Mouse (Mus musculus) spleen, adult 2 months (tissue): ENCODE results near the gene Skap1. TPM values are rescaled to one million over a fixed set of nuclear protein-coding genes. Genes with fewer than 3 reads are reported as not detected.
A peak's percentile ranks its signal among the peaks of the same experiment; 100 is the strongest.

Experiments
- DNase-seq, 2 experiments: peaks; one replicate each; pipeline versions ENCODE4 v3.0.0 to v3.0.0-alpha.2; 2012 to 2021; ENCODE audit warnings: low spot score in 2 of 2, low read depth in 1 of 2
- H3K27ac ChIP-seq: fragments of 200-500 bp; 2 replicates; pipeline ENCODE4 v1.5.1; 2012; ENCODE audit warnings: low read length, inconsistent platforms; ENCODE audit not compliant: insufficient read depth
- H3K27me3 ChIP-seq: fragments of 200-500 bp; 2 replicates; pipeline ENCODE4 v1.6.1; 2012; ENCODE audit warnings: mild to moderate bottlenecking, moderate library complexity, low read length, inconsistent platforms; ENCODE audit not compliant: control insufficient read depth, insufficient read depth
- H3K36me3 ChIP-seq: fragments of 200-500 bp; 2 replicates; pipeline ENCODE4 v1.6.1; 2012; ENCODE audit warnings: mild to moderate bottlenecking, low read length, inconsistent platforms; ENCODE audit not compliant: control insufficient read depth, insufficient read depth
- H3K4me1 ChIP-seq: fragments of 200-500 bp; 2 replicates; pipeline ENCODE4 v1.6.1; 2011; ENCODE audit warnings: inconsistent platforms; ENCODE audit not compliant: control insufficient read depth, insufficient read depth, insufficient read length
- H3K4me3 ChIP-seq: fragments of 200-500 bp; 2 replicates; pipeline ENCODE4 v1.5.1; 2011; ENCODE audit warnings: mild to moderate bottlenecking, inconsistent platforms; ENCODE audit not compliant: insufficient read depth, insufficient read length; ENCODE audit errors: extremely low read depth
- CTCF ChIP-seq: fragments of 200-500 bp; IDR thresholded peaks from 2 replicates; pipeline ENCODE4 v1.5.1; 2011; ENCODE audit warnings: mild to moderate bottlenecking, inconsistent platforms; ENCODE audit not compliant: insufficient read depth, insufficient read length, insufficient replicate concordance; ENCODE audit errors: extremely low read depth
- POLR2A ChIP-seq: fragments of 200-500 bp; IDR thresholded peaks from 2 replicates; pipeline ENCODE4 v1.6.1; 2011; ENCODE audit warnings: low read depth, low read length, inconsistent platforms
- WGBS: fragments of 180-500 bp; shearing (Covaris S2); methylation state at CpG from one replicate; pipeline ENCODE4 v1.1.7; 2018; 5-methylcytosine and 5-hydroxymethylcytosine counted together
- polyA plus RNA-seq: library from polyadenylated mRNA; depleted of rRNA; stranded (reverse); fragments of >200 nt; gene quantifications from 2 replicates; pipeline ENCODE4 v1.2.3, GENCODE M21; 2012

Gene Skap1
- polyA plus RNA-seq, 1 experiment = 22.3 TPM

DNA sequence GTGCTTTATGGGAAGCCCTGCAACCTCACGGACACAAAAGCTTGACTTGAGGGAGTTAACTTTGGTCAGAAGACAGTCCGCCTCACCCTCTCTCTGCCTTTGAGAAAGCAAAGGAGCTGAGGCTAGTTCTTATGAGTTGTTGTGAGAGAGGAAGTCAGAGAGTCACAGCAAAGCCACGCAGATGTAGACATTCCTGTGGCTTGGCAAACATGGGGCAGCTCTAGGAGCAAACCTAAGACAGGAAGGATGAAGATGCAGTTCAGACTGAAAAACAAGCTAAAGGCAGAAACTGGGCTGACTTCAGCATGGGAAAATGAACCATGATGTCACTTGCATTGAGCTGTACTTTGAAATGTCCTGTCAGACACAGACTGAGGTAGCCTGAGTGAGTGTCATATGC is 283.2 kb downstream of the Skap1 start:
- no peak overlapping the region for H3K4me3 ChIP-seq
- H3K27ac ChIP-seq = no peak overlapping the region
- H3K4me1 ChIP-seq = no peaks in the 10 kb centered on the region
- no peaks in the 10 kb centered on the region; the same call in 1 of the 2 replicates for H3K27me3 ChIP-seq
- 56% methylated on average over 3 of the region's 3 CpGs for WGBS
- TF ChIP-seq CTCF = no peak
- TF ChIP-seq POLR2A = no peak
- no peak for DNase-seq
- no peaks in the 10 kb centered on the region for H3K36me3 ChIP-seq

DNA sequence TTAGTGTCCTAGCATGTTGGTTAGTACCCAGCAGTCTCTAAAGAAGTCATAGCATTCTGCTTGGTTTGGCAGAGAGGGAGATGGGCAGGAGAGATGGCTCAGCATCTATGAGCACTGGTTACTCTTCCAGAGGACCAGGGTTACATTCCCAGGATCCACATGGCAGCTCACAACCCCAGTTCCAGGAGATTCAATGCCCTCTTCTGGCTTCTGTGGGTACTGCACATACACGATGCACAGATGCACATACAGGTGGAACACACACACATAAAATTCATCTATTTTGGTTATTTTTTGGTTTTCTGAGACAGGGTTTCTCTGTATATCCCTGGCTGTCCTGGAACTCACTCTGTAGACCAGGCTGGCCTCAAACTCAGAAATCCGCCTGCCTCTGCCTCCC is 290.9 kb downstream of the Skap1 start:
- DNase-seq = no peak
- Histone ChIP-seq H3K4me1 (peaks cover 2% of the 10 kb centered on the region; the same call in 1 of the 2 replicates), H3K27me3 (no peaks in the 10 kb centered on the region), H3K4me3 (no peak overlapping the region), H3K36me3 (no peaks in the 10 kb centered on the region), H3K27ac (no peak overlapping the region)
- WGBS = 88% methylated on average over 2 of the region's 2 CpGs
- TF ChIP-seq POLR2A (no peak), CTCF (no peak)

DNA sequence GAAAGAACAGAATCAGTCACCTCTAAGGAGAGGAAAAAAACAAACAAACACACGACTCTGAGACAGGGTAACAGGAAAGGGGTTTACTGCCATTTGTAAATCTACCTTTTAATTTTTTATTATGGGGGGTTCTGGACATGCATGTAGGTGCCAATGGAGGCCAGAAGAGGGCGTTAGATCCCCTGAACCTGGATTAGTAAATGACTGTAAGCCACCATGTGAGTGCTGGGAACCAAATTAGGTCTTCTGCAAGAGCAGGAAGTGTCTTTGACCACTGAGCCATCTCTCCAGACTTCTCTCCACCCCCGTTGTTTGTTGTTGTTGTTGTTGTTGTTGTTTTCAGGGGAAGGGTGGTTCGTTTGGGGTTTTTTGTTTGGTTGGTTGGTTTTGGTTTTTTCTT is 293.0 kb downstream of the Skap1 start:
- Histone ChIP-seq H3K4me1 (peaks cover 2% of the 10 kb centered on the region; the same call in 1 of the 2 replicates), H3K27me3 (no peaks in the 10 kb centered on the region), H3K27ac (no peak overlapping the region), H3K4me3 (no peak overlapping the region), H3K36me3 (no peaks in the 10 kb centered on the region)
- TF ChIP-seq CTCF = no peak
- no peak for TF ChIP-seq POLR2A
- DNase-seq = no peak
- 62% methylated on average over 4 of the region's 4 CpGs for WGBS

DNA sequence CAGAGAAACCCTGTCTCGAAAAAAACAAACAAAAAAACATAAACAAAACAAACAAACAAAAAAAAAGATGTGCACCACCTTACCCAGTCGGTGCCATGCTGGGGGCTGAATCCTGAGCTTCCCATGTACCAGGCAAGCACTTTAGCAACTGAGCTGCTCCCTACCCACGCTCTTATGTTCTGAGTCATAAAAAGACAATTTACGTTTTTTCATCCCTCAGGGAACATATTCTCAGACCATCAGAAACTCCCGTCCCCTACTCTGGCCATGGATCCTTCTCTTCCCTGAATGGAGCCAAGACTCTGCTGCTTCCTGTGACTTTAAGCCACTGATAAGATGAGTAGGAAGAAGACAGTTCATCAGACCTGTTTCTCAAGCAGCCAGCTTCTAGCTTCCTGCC is 294.0 kb downstream of the Skap1 start:
- no peak for DNase-seq
- Histone ChIP-seq H3K4me3 (no peak overlapping the region), H3K4me1 (peaks cover 2% of the 10 kb centered on the region; the same call in 1 of the 2 replicates), H3K27me3 (no peaks in the 10 kb centered on the region), H3K36me3 (no peaks in the 10 kb centered on the region), H3K27ac (no peak overlapping the region)
- 71% methylated on average over 5 of the region's 5 CpGs for WGBS
- no peak for TF ChIP-seq CTCF
- no peak for TF ChIP-seq POLR2A

DNA sequence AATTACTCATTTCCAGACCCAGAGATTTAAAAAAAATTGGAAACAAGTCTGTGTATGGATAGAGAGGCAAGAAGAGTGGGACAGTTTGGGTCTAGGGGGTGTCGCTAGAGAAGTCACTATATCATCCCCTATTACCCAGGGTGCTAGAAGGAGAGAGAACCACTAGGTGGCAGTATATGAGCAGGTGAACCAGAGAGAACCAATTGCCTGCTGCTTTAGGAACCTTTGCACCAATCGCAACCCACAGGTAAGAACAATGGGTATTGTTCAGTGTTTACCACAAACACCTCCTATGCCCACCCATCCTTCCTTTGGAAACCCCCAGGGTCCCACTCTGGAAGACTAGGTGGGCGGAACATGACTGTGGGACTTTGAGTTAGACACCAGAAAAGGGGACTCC is 295.6 kb downstream of the Skap1 start:
- H3K27me3 ChIP-seq = no peaks in the 10 kb centered on the region
- WGBS = 40% methylated on average over 3 of the region's 3 CpGs
- H3K36me3 ChIP-seq = peaks cover 2% of the 10 kb centered on the region; the same call in 1 of the 2 replicates
- peaks cover 2% of the 10 kb centered on the region; the same call in 1 of the 2 replicates for H3K4me1 ChIP-seq
- H3K4me3 ChIP-seq = no peak overlapping the region
- peak; percentile 47 to 63 for DNase-seq
- H3K27ac ChIP-seq = no peak overlapping the region
- TF ChIP-seq CTCF (peak; percentile 58; the same call in 1 of the 2 replicates), POLR2A (no peak)

DNA sequence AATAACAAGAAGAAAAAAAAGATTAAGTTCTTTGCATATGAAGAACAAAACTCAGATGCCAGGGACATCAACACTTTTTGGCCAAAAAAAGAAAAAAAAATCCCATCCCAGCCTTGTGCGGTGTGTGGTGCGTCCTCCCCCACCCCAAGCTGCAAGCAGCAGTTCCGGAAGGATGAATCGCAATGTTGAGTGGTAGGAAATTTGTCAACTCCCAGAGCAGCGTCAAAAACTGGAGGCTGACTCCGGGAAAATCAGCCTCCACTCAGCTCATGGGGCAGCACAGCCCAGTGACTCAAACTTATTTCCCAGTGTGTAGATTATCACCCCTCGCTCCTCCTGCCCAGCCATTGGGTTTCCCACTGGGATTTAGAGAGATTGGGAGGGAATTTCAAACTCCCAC is 297.6 kb downstream of the Skap1 start:
- H3K4me1 ChIP-seq = peaks cover 11% of the 10 kb centered on the region; the same call in 1 of the 2 replicates
- H3K27ac ChIP-seq = no peak overlapping the region
- 85% methylated on average over 7 of the region's 7 CpGs for WGBS
- H3K4me3 ChIP-seq = no peak overlapping the region
- no peak for TF ChIP-seq CTCF
- H3K27me3 ChIP-seq = no peaks in the 10 kb centered on the region
- H3K36me3 ChIP-seq = peaks cover 2% of the 10 kb centered on the region; the same call in 1 of the 2 replicates
- no peak for DNase-seq

DNA sequence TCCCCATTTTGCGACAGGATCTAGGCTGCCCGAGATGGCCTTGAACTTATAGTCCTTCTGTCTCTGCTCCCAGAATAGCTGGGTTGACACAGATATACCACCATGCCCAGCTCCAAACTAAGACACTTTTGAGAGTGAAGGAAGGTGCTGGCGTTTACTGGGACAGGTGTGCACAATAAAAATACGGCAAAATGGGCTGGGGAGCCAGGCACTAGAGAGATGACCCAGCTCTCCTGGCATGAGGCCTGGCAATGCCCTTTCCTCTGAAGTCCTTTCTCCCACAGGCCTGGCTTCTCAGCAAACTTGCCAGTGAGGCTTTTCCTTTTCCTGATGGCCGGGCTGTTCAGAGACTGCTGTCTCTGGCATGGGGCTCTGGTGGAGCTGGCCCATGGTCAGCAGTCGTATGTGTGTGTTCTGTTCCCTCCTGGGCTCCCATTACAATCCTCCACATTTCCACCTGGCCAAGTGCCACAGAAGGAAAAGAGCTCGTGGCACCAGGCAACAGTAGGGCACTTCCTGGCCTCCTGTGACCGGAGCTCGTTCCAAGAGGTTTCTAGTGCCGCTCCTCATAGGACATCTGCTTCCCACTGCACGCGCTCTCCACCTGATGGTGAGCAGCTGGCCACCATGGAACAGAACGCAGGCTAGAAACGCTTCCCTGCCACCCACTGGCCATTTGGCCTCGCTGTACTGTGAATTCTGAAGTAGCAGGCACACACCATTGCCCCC is 298.5 kb downstream of the Skap1 start:
- TF ChIP-seq CTCF (no peak), POLR2A (no peak)
- 87% methylated on average over 15 of the region's 15 CpGs for WGBS
- Histone ChIP-seq H3K36me3 (peaks cover 2% of the 10 kb centered on the region; the same call in 1 of the 2 replicates), H3K4me1 (peaks cover 11% of the 10 kb centered on the region; the same call in 1 of the 2 replicates), H3K27me3 (no peaks in the 10 kb centered on the region), H3K27ac (no peak overlapping the region), H3K4me3 (no peak overlapping the region)
- DNase-seq = no peak
